Mouse (Mus musculus) intestine, embryonic 15.5 days (tissue): ENCODE data around the gene Kansl1. TPM values are rescaled to one million over a fixed set of nuclear protein-coding genes. Genes with fewer than 3 reads are reported as not detected.

ENCODE experiments used
- ATAC-seq: fragments of 200-750 bp; cut with Nextera tagmentation; 2 replicates; pipeline ENCODE4 v1.8.0; 2017; ENCODE audit warnings: moderate TSS enrichment, moderate library complexity
- H3K27ac ChIP-seq: fragments of 300-500 bp; sonication (generic); 2 replicates; pipeline ENCODE4 v1.5.1; 2015; ENCODE audit warnings: mild to moderate bottlenecking, inconsistent platforms
- H3K27me3 ChIP-seq: fragments of 300-500 bp; sonication (generic); replicated peaks from 2 replicates; pipeline ENCODE4 v1.6.1; 2015; ENCODE audit warnings: inconsistent platforms
- H3K36me3 ChIP-seq: fragments of 300-500 bp; sonication (generic); 2 replicates; pipeline ENCODE4 v1.6.1; 2015; ENCODE audit warnings: inconsistent platforms
- H3K4me1 ChIP-seq: fragments of 300-500 bp; sonication (generic); replicated peaks from 2 replicates; pipeline ENCODE4 v1.6.1; 2015; ENCODE audit warnings: inconsistent platforms
- H3K4me2 ChIP-seq: fragments of 300-500 bp; sonication (generic); replicated peaks from 2 replicates; pipeline ENCODE4 v1.6.1; 2015; ENCODE audit warnings: mild to moderate bottlenecking, inconsistent platforms
- H3K4me3 ChIP-seq: fragments of 300-500 bp; sonication (generic); replicated peaks from 2 replicates; pipeline ENCODE4 v1.5.1; 2015; ENCODE audit warnings: inconsistent platforms
- H3K9ac ChIP-seq: fragments of 300-500 bp; sonication (generic); 2 replicates; pipeline ENCODE4 v1.6.1; 2015; ENCODE audit warnings: inconsistent platforms
- H3K9me3 ChIP-seq: fragments of 300-500 bp; sonication (generic); 2 replicates; pipeline ENCODE4 v1.6.1; 2016; ENCODE audit warnings: inconsistent platforms
- WGBS: fragments of 180-500 bp; shearing (Covaris S2); methylation state at CpG from one replicate; pipeline ENCODE4 v1.1.7; 2015; 5-methylcytosine and 5-hydroxymethylcytosine counted together
- polyA plus RNA-seq: library from polyadenylated mRNA; unstranded; fragments of >200 nt; fragmentation: Nextera tagmentation; extraction: Ambion mirVana; gene quantifications from 2 replicates; pipeline ENCODE4 v1.2.1, GENCODE M21; 2015

Kansl1 gene
- polyA plus RNA-seq, 1 experiment from 2014 or later = 17.2 TPM

DNA sequence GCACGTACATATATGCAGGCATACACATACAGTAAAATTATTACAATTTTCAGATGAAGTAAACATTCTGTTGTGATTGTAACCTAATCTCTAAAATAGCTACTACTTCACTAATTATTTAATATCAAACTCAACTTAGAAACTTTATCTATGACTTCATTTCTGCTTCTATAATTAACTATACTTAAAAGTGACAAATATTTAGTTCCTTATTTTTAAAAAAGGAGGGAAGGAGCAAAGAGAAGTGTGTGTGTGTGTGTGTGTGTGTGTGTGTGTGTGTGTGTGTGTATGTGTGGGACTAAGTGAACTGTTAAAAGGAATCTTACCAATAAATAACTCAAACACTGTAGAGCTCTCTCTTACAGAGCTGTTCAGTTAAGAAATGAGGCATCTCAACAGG, 82.1 kb downstream of the Kansl1 start:
- no peaks in the 10 kb centered on the region for H3K9me3 ChIP-seq
- no peaks in the 10 kb centered on the region for H3K36me3 ChIP-seq
- no peaks in the 10 kb centered on the region for H3K27me3 ChIP-seq
- no peak for ATAC-seq
- H3K4me2 ChIP-seq = no peak overlapping the region
- 0 out of 2 replicates have a peak, but pooled peaks cover 2% of the 10 kb centered on the region for H3K4me1 ChIP-seq
- H3K9ac ChIP-seq = no peak overlapping the region
- H3K4me3 ChIP-seq = no peak overlapping the region
- 95% methylated on average over 1 of the region's 1 CpGs for WGBS
- no peak overlapping the region for H3K27ac ChIP-seq

GRCm38 (mm10) chr11:104383167-104383810, 85.4 kb downstream of the Kansl1 start:
- Histone ChIP-seq H3K4me1 (0 out of 2 replicates have a peak, but pooled peaks cover 2% of the 10 kb centered on the region), H3K4me2 (no peak overlapping the region), H3K4me3 (no peak overlapping the region), H3K27ac (0 out of 2 replicates have a peak overlapping the region, but pooled peaks have one; percentile 10), H3K27me3 (no peaks in the 10 kb centered on the region), H3K9me3 (no peaks in the 10 kb centered on the region), H3K9ac (no peak overlapping the region), H3K36me3 (no peaks in the 10 kb centered on the region)
- WGBS = 62% methylated on average over 2 of the region's 2 CpGs
- peak; percentile 92 for ATAC-seq

DNA sequence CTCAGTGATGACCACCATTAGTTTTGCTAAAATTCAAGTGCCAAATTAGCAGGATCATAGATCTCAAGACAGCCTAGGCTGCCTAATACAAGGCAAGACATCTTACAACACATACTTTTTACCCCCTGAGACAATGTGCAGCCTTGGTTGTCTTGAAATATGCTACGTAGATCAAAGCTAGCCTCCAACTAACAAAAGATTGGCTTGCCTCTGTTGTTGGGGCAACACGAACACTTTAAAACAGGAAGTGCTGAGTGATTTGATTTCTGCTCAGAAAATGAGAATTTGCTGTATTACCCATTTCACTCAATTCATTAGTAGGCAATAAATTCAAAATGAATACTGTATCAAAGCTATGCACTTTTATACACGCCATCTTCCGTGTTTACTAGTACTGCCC, 86.8 kb downstream of the Kansl1 start:
- 0 out of 2 replicates have a peak, but pooled peaks cover 2% of the 10 kb centered on the region for H3K4me1 ChIP-seq
- no peak for ATAC-seq
- H3K27me3 ChIP-seq = no peaks in the 10 kb centered on the region
- H3K9ac ChIP-seq = no peak overlapping the region
- no peaks in the 10 kb centered on the region for H3K36me3 ChIP-seq
- H3K9me3 ChIP-seq = no peaks in the 10 kb centered on the region
- WGBS = 85% methylated on average over 4 of the region's 4 CpGs
- no peak overlapping the region for H3K4me3 ChIP-seq
- H3K27ac ChIP-seq = no peak overlapping the region
- no peak overlapping the region for H3K4me2 ChIP-seq

DNA sequence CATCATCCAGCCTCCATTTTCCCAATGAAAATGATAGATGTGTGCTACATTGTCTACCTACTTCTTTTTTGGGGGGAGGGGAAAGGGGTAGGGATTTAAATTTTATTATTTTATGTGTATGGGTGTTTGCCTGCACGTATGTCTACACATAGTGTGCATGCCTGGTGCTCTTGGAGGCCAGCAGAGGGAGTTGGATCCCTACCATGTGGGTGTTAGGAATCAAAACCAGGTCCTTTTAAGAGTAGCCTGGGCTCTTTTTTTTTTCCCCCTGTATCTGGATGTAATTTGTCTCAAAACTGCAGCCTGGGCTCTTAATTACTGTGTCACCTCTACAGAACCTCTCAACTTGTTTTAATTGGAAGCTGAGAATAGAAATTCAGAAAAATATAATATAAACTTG, 89.0 kb downstream of the Kansl1 start:
- H3K9ac ChIP-seq = no peak overlapping the region
- no peaks in the 10 kb centered on the region for H3K36me3 ChIP-seq
- WGBS = 72% methylated on average over 1 of the region's 1 CpGs
- H3K4me2 ChIP-seq = no peak overlapping the region
- H3K9me3 ChIP-seq = no peaks in the 10 kb centered on the region
- no peak overlapping the region for H3K27ac ChIP-seq
- 0 out of 2 replicates have a peak, but pooled peaks cover 2% of the 10 kb centered on the region for H3K4me1 ChIP-seq
- H3K4me3 ChIP-seq = no peak overlapping the region
- no peaks in the 10 kb centered on the region for H3K27me3 ChIP-seq
- ATAC-seq = no peak

DNA sequence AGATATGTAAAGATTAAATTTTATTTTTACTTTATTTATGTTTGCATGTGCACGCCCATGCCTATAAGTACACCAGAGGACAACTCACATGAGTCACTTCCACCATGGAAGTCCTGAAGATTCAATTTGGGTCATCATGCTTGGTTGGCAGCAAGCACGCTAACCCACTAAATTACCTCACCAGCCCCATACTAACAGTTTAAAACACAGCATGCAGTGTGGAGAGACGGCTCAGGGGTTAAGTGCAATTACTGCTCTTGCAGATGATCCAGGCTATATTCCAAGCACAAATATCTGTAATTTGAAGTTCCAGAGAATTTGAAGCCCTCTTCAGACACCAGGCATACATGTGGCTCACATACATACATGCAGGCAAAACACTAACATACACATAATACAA, 92.4 kb downstream of the Kansl1 start:
- WGBS = 91% methylated on average over 3 of the region's 3 CpGs

DNA sequence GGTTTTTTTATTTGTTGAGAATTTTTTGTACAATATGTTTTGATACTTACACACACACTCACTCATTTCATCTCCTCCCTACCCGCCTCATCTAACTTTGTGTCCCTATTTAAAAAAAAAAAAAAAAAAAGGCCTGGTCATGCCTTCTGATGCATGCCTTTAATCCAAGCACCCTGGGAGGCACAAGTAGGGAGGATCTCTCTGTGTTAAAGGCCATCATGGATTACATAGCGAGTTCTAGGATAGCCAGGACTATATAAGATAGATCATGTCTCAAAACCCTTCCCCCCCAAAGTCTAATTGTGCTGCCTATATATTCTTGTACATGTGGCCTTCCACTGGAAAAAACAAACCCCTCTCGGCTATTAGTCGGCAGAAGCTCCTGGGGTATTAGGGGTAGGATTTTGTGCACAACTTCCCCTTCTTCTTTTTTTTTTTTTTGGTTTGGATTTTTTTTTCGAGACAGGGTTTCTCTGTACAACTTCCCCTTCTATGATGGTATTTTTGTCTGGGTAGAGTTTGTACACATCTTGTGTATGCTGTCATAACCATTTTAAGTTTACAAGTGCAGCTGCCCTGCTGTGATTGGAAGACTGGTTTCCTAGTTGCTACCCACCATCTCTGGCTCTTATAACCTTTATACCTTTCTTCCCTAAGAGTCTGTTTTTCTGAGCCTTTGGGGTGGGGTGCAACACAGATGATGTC, 101.0 kb downstream of the Kansl1 start:
- Histone ChIP-seq H3K4me2 (no peak overlapping the region), H3K36me3 (0 out of 2 replicates have a peak, but pooled peaks cover 4% of the 10 kb centered on the region), H3K9me3 (no peaks in the 10 kb centered on the region), H3K9ac (no peak overlapping the region), H3K27ac (no peak overlapping the region), H3K27me3 (no peaks in the 10 kb centered on the region), H3K4me3 (no peak overlapping the region), H3K4me1 (no peaks in the 10 kb centered on the region)
- 86% methylated on average over 5 of the region's 5 CpGs for WGBS
- no peak for ATAC-seq

More for the DNA sequence above, 92.4 kb downstream of the Kansl1 start:
- Histone ChIP-seq H3K27me3 (no peaks in the 10 kb centered on the region), H3K27ac (no peak overlapping the region), H3K4me2 (no peak overlapping the region), H3K4me3 (no peak overlapping the region), H3K9me3 (no peaks in the 10 kb centered on the region), H3K9ac (no peak overlapping the region), H3K36me3 (no peaks in the 10 kb centered on the region; the same call in 1 of the 2 replicates), H3K4me1 (no peaks in the 10 kb centered on the region)
- no peak for ATAC-seq

DNA sequence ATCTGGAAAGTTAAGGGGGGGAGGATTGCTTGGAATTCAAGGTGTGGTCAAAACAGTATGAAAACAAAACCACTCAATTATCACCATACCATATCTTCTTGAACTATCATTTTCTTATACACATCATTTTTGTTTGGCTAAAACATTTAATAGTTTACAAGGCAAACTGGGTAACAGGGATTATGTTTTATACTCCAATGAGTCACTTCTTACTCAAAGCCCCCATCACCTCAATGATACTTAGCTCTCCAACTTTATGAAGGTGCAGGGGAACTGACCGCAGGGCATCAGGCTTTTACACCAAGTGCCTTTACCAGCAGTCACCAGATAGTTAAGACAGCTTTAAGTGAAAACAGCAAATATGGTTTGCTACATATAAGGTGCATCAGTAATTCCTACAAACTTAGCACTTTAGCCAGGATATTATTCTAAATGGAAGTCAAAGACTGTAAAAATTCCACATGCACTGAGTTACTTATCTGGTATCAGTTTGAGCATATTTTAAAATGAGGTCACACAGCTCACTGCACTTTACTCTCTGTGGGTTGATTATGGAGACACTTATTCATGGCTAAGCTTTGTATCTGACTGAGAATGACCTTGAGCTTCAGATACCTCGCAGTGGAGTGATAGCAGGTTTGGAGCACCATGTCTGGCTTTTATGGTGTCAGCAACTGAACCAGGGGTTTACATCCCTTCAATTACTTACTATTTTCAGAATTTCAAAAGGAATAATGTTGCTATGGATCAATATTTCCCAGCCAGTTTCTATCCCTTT, 104.6 kb downstream of the Kansl1 start:
- no peak overlapping the region for H3K4me3 ChIP-seq
- no peaks in the 10 kb centered on the region for H3K27me3 ChIP-seq
- no peak overlapping the region for H3K9ac ChIP-seq
- 0 out of 2 replicates have a peak, but pooled peaks cover 4% of the 10 kb centered on the region for H3K36me3 ChIP-seq
- H3K4me1 ChIP-seq = no peaks in the 10 kb centered on the region
- no peaks in the 10 kb centered on the region for H3K9me3 ChIP-seq
- H3K27ac ChIP-seq = no peak overlapping the region
- WGBS = 83% methylated on average over 2 of the region's 2 CpGs
- ATAC-seq = peak; percentile 70
- H3K4me2 ChIP-seq = no peak overlapping the region

- H3K4me3 ChIP-seq = no peak overlapping the region
- WGBS = 88% methylated on average over 1 of the region's 1 CpGs
- H3K4me2 ChIP-seq = no peak overlapping the region
- no peak overlapping the region for H3K9ac ChIP-seq
- H3K27me3 ChIP-seq = no peaks in the 10 kb centered on the region
- H3K4me1 ChIP-seq = no peaks in the 10 kb centered on the region
- H3K27ac ChIP-seq = no peak overlapping the region
- no peaks in the 10 kb centered on the region for H3K9me3 ChIP-seq
- ATAC-seq = no peak
- no peaks in the 10 kb centered on the region for H3K36me3 ChIP-seq
These were observed 106.0 kb downstream of the Kansl1 start for GRCm38 (mm10) chr11:104362704-104363103.

GRCm38 (mm10) chr11:104361790-104362189, 106.9 kb downstream of the Kansl1 start:
- Histone ChIP-seq H3K9ac (no peak overlapping the region), H3K4me1 (no peaks in the 10 kb centered on the region), H3K36me3 (no peaks in the 10 kb centered on the region), H3K9me3 (no peaks in the 10 kb centered on the region), H3K27ac (no peak overlapping the region), H3K27me3 (no peaks in the 10 kb centered on the region), H3K4me2 (no peak overlapping the region), H3K4me3 (no peak overlapping the region)
- ATAC-seq = no peak
- WGBS = 46% methylated on average over 2 of the region's 2 CpGs

GRCm38 (mm10) chr11:104346931-104347330, 121.7 kb downstream of the Kansl1 start:
- Histone ChIP-seq H3K9me3 (no peaks in the 10 kb centered on the region), H3K9ac (no peak overlapping the region), H3K4me2 (no peak overlapping the region), H3K27ac (no peak overlapping the region), H3K36me3 (peaks cover 28% of the 10 kb centered on the region), H3K4me3 (no peak overlapping the region), H3K4me1 (no peaks in the 10 kb centered on the region), H3K27me3 (no peaks in the 10 kb centered on the region)
- 66% methylated on average over 3 of the region's 3 CpGs for WGBS
- no peak for ATAC-seq

DNA sequence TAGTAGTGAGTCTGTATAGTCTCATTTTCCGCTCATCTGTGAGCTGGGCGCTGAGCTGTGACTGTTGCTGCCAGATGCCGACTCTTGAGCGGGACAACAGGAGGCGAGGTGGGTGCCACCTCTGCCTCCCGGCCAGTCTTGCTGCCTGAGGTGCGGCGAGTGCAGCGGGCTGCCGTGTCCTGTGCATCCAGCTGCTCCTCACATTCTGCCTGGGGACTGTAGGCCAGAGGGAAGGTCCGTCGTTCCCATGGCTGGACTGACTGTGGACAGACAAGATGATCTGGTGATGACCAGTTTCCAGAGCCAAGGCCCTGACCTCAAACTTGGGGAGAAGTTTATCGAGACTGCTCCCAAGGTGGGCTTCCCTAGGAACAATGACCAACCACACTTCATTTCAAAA, 133.7 kb downstream of the Kansl1 start:
- Histone ChIP-seq H3K27ac (no peak overlapping the region), H3K4me2 (no peak overlapping the region), H3K4me1 (no peaks in the 10 kb centered on the region), H3K9ac (no peak overlapping the region), H3K4me3 (no peak overlapping the region), H3K27me3 (no peaks in the 10 kb centered on the region), H3K9me3 (no peaks in the 10 kb centered on the region), H3K36me3 (peaks cover 27% of the 10 kb centered on the region)
- 94% methylated on average over 13 of the region's 13 CpGs for WGBS
- ATAC-seq = no peak

GRCm38 (mm10) chr11:104334115-104334514, 134.5 kb downstream of the Kansl1 start:
- Histone ChIP-seq H3K36me3 (peaks cover 26% of the 10 kb centered on the region), H3K4me3 (no peak overlapping the region), H3K27me3 (no peaks in the 10 kb centered on the region), H3K27ac (no peak overlapping the region), H3K9ac (no peak overlapping the region), H3K9me3 (no peaks in the 10 kb centered on the region), H3K4me1 (0 out of 2 replicates have a peak, but pooled peaks cover 2% of the 10 kb centered on the region), H3K4me2 (no peak overlapping the region)
- WGBS = 70% methylated on average over 5 of the region's 5 CpGs
- no peak for ATAC-seq
